ENCODE assay signal across 22 mouse cellular contexts in genomic region chr13:39516106-39516505, GRCm38 (mm10).
DNase-seq lines count a peak whose midpoint lies in the region; TF ChIP-seq lines count a peak whose summit lies in the region.
"Had no signal": no experiment of that assay in that cellular context is flagged by ENCODE, and none has a peak within 500 bp of the region (broad histone marks: within the 10 kb centered on the region; RNA-seq: fewer than 3 reads in every experiment).

No protein-coding gene starts in this region.

- H3K27ac ChIP-seq in kidney, adult 2 months (ENCODE audit: insufficient read depth, low read depth, low read length), result no peak overlapping the region
- H3K27ac ChIP-seq in ES-Bruce4 (ENCODE audit: insufficient read depth, low read length) (no peak overlapping the region), ES-E14 (ENCODE audit: insufficient read depth, low read depth, low read length, poor library complexity, severe bottlenecking) (no peak overlapping the region; the same call in 1 of the 2 replicates)
- H3K27ac ChIP-seq: forebrain, embryonic 10.5 days; heart, embryonic 10.5 days; hindbrain, postnatal 0 days; limb, embryonic 12.5 days had no signal

- no peak overlapping the region for H3K4me3 ChIP-seq in kidney, adult 2 months (ENCODE audit: insufficient read depth, low read depth, low read length)
- H3K4me3 ChIP-seq in ES-Bruce4 (ENCODE audit: low read depth, low read length) (no peak overlapping the region), ES-E14 (ENCODE audit: insufficient read depth in 1 of 2, low read depth in 1 of 2, low read length in 2 of 2, poor library complexity in 1 of 2, severe bottlenecking in 1 of 2) (no peak overlapping the region)
- H3K4me3 ChIP-seq: forebrain, embryonic 10.5 days; heart, embryonic 10.5 days; limb, embryonic 12.5 days had no signal

- peak; percentile 71; the same call in 1 of the 2 replicates for TF ChIP-seq EP300 in ES-Bruce4 (IDR thresholded peaks at IDR 0.05; ENCODE audit: insufficient read depth, low read depth, low read length)

- no peaks in the 10 kb centered on the region for H3K36me3 ChIP-seq in kidney, adult 2 months (ENCODE audit: control insufficient read depth, insufficient read depth, low read length)
- H3K36me3 ChIP-seq in ES-Bruce4 (ENCODE audit: control insufficient read depth, insufficient read depth, low read length, poor library complexity, severe bottlenecking) (no peaks in the 10 kb centered on the region), ES-E14 (ENCODE audit: control insufficient read depth, insufficient read depth, low read length, poor library complexity, severe bottlenecking) (no peaks in the 10 kb centered on the region)
- H3K36me3 ChIP-seq: forebrain, embryonic 10.5 days; heart, embryonic 10.5 days; limb, embryonic 12.5 days had no signal

- in situ Hi-C loops in ES-E14 (cut with MboI; ENCODE audit: low sequenced_read_pairs in 2 of 2, unreplicated experiment in 2 of 2), result no loop called here

- TF ChIP-seq POLR2A in kidney, adult 2 months (IDR thresholded peaks at IDR 0.05; ENCODE audit: low read depth, low read length), result no peak
- no peak for TF ChIP-seq POLR2A in ES-Bruce4 (IDR thresholded peaks at IDR 0.05; ENCODE audit: insufficient read depth, low read length)

- peak; percentile 7 for DNase-seq in kidney, postnatal 10 days
- DNase-seq in kidney, adult 2 months, result no peak
- peak; percentile 51 for DNase-seq in ES-E14 (ENCODE audit: low read depth, low spot score)
- peak; percentile 41 for DNase-seq in embryo, embryonic 11 days
- no peak for DNase-seq in right cerebral cortex, postnatal 36 days (ENCODE audit: low spot score in 2 of 2)
- DNase-seq in urinary bladder, postnatal 10 days (ENCODE audit: low spot score), result no peak
- DNase-seq in cerebellum, adult 9-10 months, result no peak
- DNase-seq: adrenal gland, adult 2 months; cerebellum, adult 18-20 months; cerebellum, postnatal 36 days; gastrocnemius, postnatal 10 days; liver, postnatal 0 days; lung, postnatal 14 days; midbrain, embryonic 14.5 days; right cerebral cortex, postnatal 14 days; spleen, adult 18-20 months; thymus, postnatal 14 days had no signal

- no peak for TF ChIP-seq CTCF in kidney, adult 2 months (conservative IDR thresholded peaks at IDR 0.05; ENCODE audit: insufficient read depth, insufficient read length, low read depth, low read length)
- no peak for TF ChIP-seq CTCF in ES-Bruce4 (IDR thresholded peaks at IDR 0.05; ENCODE audit: low read depth, low read length)

- H3K9me3 ChIP-seq in ES-Bruce4 (replicated peaks; ENCODE audit: control insufficient read depth, insufficient read depth, low read length, poor library complexity, severe bottlenecking) (no peaks in the 10 kb centered on the region), ES-E14 (ENCODE audit: control insufficient read depth, insufficient read depth, low read depth, low read length) (no peaks in the 10 kb centered on the region)
- H3K9me3 ChIP-seq: forebrain, embryonic 10.5 days; heart, embryonic 10.5 days; limb, embryonic 12.5 days had no signal

- no peaks in the 10 kb centered on the region for H3K27me3 ChIP-seq in kidney, adult 2 months (replicated peaks; ENCODE audit: control insufficient read depth, insufficient read depth, low read length)
- no peaks in the 10 kb centered on the region for H3K27me3 ChIP-seq in ES-Bruce4 (ENCODE audit: control insufficient read depth, insufficient read depth, low read length, poor library complexity, severe bottlenecking)
- H3K27me3 ChIP-seq: limb, embryonic 12.5 days had no signal

- 7% methylated on average over 8 of the region's 8 CpGs for WGBS in kidney, adult 2 months

- H3K9ac ChIP-seq in ES-Bruce4 (ENCODE audit: low read depth, poor library complexity, severe bottlenecking) (no peak overlapping the region), ES-E14 (ENCODE audit: insufficient read depth, low read depth, low read length, poor library complexity, severe bottlenecking) (no peak overlapping the region)
- H3K9ac ChIP-seq: limb, embryonic 12.5 days; liver, postnatal 0 days had no signal

- no peaks in the 10 kb centered on the region for H3K4me1 ChIP-seq in kidney, adult 2 months (ENCODE audit: control insufficient read depth, insufficient read depth, low read length)
- H3K4me1 ChIP-seq in ES-Bruce4 (ENCODE audit: control insufficient read depth, insufficient read depth, low read length), result no peaks in the 10 kb centered on the region
- peaks cover 2 to 3% of the 10 kb centered on the region in 2 experiments; a peak in 1 of 4 replicates for H3K4me1 ChIP-seq in ES-E14 (ENCODE audit: control insufficient read depth in 2 of 2, insufficient read depth in 2 of 2, low read length in 2 of 2, poor library complexity in 1 of 2)
- H3K4me1 ChIP-seq: forebrain, embryonic 10.5 days; heart, embryonic 10.5 days; limb, embryonic 12.5 days had no signal

TF ChIP-seq in ES-E14, 5 proteins besides CTCF, POLR2A, EP300 and RAD21:
- TF ChIP-seq HCFC1 (IDR thresholded peaks at IDR 0.05; ENCODE audit: borderline replicate concordance, insufficient read depth, low read length), result no peak
- TF ChIP-seq MAFK (IDR thresholded peaks at IDR 0.05; ENCODE audit: insufficient read depth, low read depth, low read length), result no peak
- no peak for TF ChIP-seq CHD2 (IDR thresholded peaks at IDR 0.05; ENCODE audit: low read depth, low read length)
- no peak for TF ChIP-seq ZC3H11A (IDR thresholded peaks at IDR 0.05; ENCODE audit: borderline replicate concordance, low read depth, low read length)
- TF ChIP-seq ZNF384 (IDR thresholded peaks at IDR 0.05; ENCODE audit: low read depth, low read length), result no peak
TF ChIP-seq in ES-E14: peak in this region for 0.

Comparison
In these comparisons a context has a peak if more than half of its experiments do, and no peak if none do; other contexts are left out.
1. DNase-seq: peak in kidney, postnatal 10 days (single experiment), ES-E14 (single experiment) and embryo, embryonic 11 days (single experiment); none in kidney, adult 2 months (single experiment), right cerebral cortex, postnatal 36 days (0 of 2), urinary bladder, postnatal 10 days (single experiment) and cerebellum, adult 9-10 months (single experiment).